Mouse (Mus musculus) forebrain, postnatal 0 days (tissue): ENCODE results near the gene Pan3. TPM values are rescaled to one million over a fixed set of nuclear protein-coding genes. Genes with fewer than 3 reads are reported as not detected.
"Not testable (repeated sequence)": the region's sequence is repeated elsewhere in the genome, so short reads cannot be mapped to it uniquely, and the experiment has no call there.

Experiments used
- ATAC-seq: fragments of 200-750 bp; cut with Nextera tagmentation; 2 replicates; pipeline ENCODE4 v1.8.0; 2017; ENCODE audit warnings: mild to moderate bottlenecking, moderate library complexity
- DNase-seq: peaks from one replicate; pipeline ENCODE4 v3.0.0-alpha.2; 2015
- H3K27ac ChIP-seq: fragments of 300-500 bp; sonication (generic); 2 replicates; pipeline ENCODE4 v1.5.1; 2014; ENCODE audit warnings: low read depth, mild to moderate bottlenecking, antibody characterized with exemption, low read length, moderate library complexity, mixed read lengths
- H3K27me3 ChIP-seq: fragments of 300-500 bp; sonication (generic); 2 replicates; pipeline ENCODE4 v1.6.1; 2014; ENCODE audit warnings: mild to moderate bottlenecking, low read length, mixed read lengths; ENCODE audit not compliant: insufficient read depth
- H3K36me3 ChIP-seq: fragments of 300-500 bp; sonication (generic); 2 replicates; pipeline ENCODE4 v1.6.1; 2014; ENCODE audit warnings: mild to moderate bottlenecking, moderate library complexity; ENCODE audit not compliant: insufficient read depth
- H3K4me1 ChIP-seq: fragments of 300-500 bp; sonication (generic); 2 replicates; pipeline ENCODE4 v1.6.1; 2014; ENCODE audit warnings: antibody characterized with exemption; ENCODE audit not compliant: insufficient read depth
- H3K4me2 ChIP-seq: fragments of 300-500 bp; sonication (generic); 2 replicates; pipeline ENCODE4 v1.6.1; 2014; ENCODE audit warnings: low read depth, mild to moderate bottlenecking, moderate library complexity
- H3K4me3 ChIP-seq: fragments of 300-500 bp; sonication (generic); 2 replicates; pipeline ENCODE4 v1.5.1; 2014; ENCODE audit warnings: low read depth, low read length, mixed read lengths
- H3K9ac ChIP-seq: fragments of 300-500 bp; sonication (generic); 2 replicates; pipeline ENCODE4 v1.6.1; 2014; ENCODE audit warnings: mild to moderate bottlenecking
- H3K9me3 ChIP-seq: fragments of 300-500 bp; sonication (generic); 2 replicates; pipeline ENCODE4 v1.6.1; 2016; ENCODE audit warnings: low read length
- CTCF ChIP-seq: sonication (generic); IDR thresholded peaks from 2 replicates; pipeline ENCODE4 v1.5.1; 2016; ENCODE audit warnings: antibody characterized with exemption, control low read depth, low read depth
- WGBS: fragments of 180-500 bp; shearing (Covaris S2); extraction: QIAGEN DNeasy Blood & Tissue Kit; methylation state at CpG from one replicate; pipeline ENCODE4 v1.1.7; 2014; 5-methylcytosine and 5-hydroxymethylcytosine counted together
- polyA plus RNA-seq: library from polyadenylated mRNA; unstranded; fragments of >200 nt; fragmentation: Nextera tagmentation; extraction: Ambion mirVana; gene quantifications from 2 replicates; pipeline ENCODE4 v1.2.1, GENCODE M21; 2015
- total RNA-seq: library from RNA; depleted of rRNA; stranded (reverse); fragments of >200 nt; gene quantifications from 2 replicates; pipeline ENCODE4 v1.2.3, GENCODE M21; 2014

Pan3 gene
- total and polyA plus RNA-seq, 2 experiments from 2014 or later, result 52.6 to 68.0 TPM

GRCm38 (mm10) chr5:147549016-147549755, 119.2 kb downstream of the Pan3 start:
- no peaks in the 10 kb centered on the region for H3K4me1 ChIP-seq
- peaks cover 36% of the 10 kb centered on the region for H3K36me3 ChIP-seq

DNA sequence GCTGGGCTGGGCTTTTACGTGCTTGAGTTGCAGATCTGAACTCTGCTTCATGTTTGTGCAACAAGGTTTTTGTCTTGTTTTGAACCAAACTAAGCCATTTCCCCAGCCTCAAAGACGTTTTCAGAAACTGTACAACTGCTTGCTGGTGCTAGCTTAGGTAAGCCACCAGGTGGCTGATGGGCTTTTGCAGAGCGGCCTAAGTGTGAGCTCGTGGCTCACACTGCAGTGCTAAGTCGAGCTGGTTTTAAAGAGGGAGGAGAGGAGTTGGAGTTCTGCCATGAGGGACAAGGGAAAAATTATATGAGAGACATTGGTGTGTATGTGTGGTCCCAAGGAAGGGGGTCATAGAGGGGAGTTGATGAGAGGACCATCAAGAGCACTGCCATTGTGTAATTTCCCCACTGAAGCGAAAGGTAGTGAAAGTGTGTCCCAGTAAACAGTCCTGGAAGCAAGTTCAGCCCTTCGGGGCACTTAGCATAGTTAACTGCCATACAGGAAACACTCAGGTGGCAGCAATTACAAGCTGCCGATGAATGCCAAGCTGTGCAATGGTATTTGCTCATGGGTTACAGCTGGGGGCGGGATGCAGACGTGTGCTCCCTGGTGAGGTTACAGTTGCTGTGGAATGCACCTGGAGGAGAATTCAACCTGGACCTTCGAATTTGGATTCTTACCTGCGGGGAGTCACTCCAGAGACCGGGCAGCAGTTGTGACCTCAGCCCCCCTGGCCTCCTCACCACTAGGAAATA, 122.1 kb downstream of the Pan3 start:
- Histone ChIP-seq H3K9ac (no peak overlapping the region), H3K27me3 (no peaks in the 10 kb centered on the region), H3K27ac (no peak overlapping the region), H3K36me3 (peaks cover 27% of the 10 kb centered on the region), H3K9me3 (no peaks in the 10 kb centered on the region), H3K4me1 (no peaks in the 10 kb centered on the region), H3K4me2 (no peak overlapping the region), H3K4me3 (no peak overlapping the region)
- DNase-seq, result no peak
- no peak for ATAC-seq
- 0 out of 2 replicates have a peak, but pooled peaks have one; percentile 21 for TF ChIP-seq CTCF
- 84% methylated on average over 13 of the region's 13 CpGs for WGBS

More at GRCm38 (mm10) chr5:147549016-147549755, 119.2 kb downstream of the Pan3 start:
- Histone ChIP-seq H3K9me3 (no peaks in the 10 kb centered on the region), H3K27me3 (no peaks in the 10 kb centered on the region), H3K4me3 (no peak overlapping the region), H3K27ac (no peak overlapping the region), H3K4me2 (no peak overlapping the region), H3K9ac (no peak overlapping the region)
- TF ChIP-seq CTCF, result no peak
- WGBS, result 85% methylated on average over 12 of the region's 12 CpGs
- no peak for DNase-seq
- no peak for ATAC-seq

- not testable (repeated sequence) for H3K27ac ChIP-seq, H3K36me3 ChIP-seq, H3K27me3 ChIP-seq, H3K9me3 ChIP-seq, H3K4me1 ChIP-seq, H3K4me3 ChIP-seq, H3K9ac ChIP-seq, DNase-seq, ATAC-seq, H3K4me2 ChIP-seq
- WGBS, result 64% methylated on average over 5 of the region's 6 CpGs
Measured at GRCm38 (mm10) chr5:147557641-147558040, 127.7 kb downstream of the Pan3 start.

GRCm38 (mm10) chr5:147563511-147564139, 133.7 kb downstream of the Pan3 start:
- Histone ChIP-seq H3K27me3 (no peaks in the 10 kb centered on the region), H3K4me1 (no peaks in the 10 kb centered on the region), H3K27ac (no peak overlapping the region), H3K9ac (no peak overlapping the region), H3K4me3 (no peak overlapping the region), H3K9me3 (no peaks in the 10 kb centered on the region), H3K36me3 (no peaks in the 10 kb centered on the region), H3K4me2 (no peak overlapping the region; the same call in 1 of the 2 replicates)
- 38% methylated on average over 18 of the region's 18 CpGs for WGBS
- DNase-seq, result no peak
- ATAC-seq, result no peak
- TF ChIP-seq CTCF, result no peak

DNA sequence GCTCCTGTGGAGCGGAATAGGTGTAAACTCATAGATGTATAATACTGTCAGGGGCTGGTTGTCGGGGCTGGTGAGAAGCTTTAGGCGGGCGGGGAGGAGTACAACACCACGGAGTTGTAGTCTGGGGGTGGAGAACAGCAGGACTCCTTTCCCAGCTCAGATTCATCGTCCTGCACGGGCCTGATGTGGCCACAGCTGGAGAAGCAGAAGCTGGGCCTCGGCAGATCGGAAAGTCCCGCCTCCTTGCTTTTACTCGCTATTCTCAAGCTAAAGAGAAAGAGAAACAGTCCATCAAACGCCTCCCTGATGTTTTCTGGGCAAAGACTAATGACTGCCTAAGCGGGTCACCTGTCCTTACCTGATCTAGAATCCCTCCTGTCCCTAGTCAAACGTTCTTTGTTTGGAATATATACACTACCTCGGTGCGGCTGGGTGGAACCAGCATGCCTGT, 134.2 kb downstream of the Pan3 start:
- no peak for DNase-seq
- no peak overlapping the region for H3K9ac ChIP-seq
- H3K4me1 ChIP-seq, result no peaks in the 10 kb centered on the region
- WGBS, result 25% methylated on average over 16 of the region's 16 CpGs
- no peak overlapping the region for H3K27ac ChIP-seq
- H3K27me3 ChIP-seq, result no peaks in the 10 kb centered on the region
- H3K4me3 ChIP-seq, result no peak overlapping the region
- ATAC-seq, result no peak
- H3K4me2 ChIP-seq, result peak overlapping the region; percentile 5; the same call in 1 of the 2 replicates
- H3K9me3 ChIP-seq, result no peaks in the 10 kb centered on the region
- no peaks in the 10 kb centered on the region for H3K36me3 ChIP-seq
- TF ChIP-seq CTCF, result no peak

DNA sequence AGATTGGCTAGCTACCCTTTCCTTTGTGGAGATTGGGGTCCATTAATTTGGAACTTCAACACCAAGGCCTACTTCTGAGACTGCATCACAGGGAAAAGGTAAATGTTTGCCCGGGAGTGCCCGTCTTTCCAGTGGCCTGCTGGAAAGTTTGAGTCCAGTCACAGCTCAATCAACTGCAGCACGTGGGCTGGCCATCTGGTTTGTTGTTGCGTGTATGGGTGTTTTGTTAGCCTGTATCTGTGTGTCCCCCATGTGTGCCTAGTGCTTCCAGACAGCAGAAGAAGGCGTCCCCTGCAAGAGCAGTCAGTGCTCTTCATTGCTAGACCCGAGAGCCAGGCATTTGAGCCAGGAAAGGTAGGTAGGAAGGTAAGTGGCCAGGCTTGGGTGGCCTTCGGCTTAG, 135.5 kb downstream of the Pan3 start:
- H3K4me3 ChIP-seq, result no peak overlapping the region
- H3K9ac ChIP-seq, result no peak overlapping the region
- no peak for TF ChIP-seq CTCF
- H3K27ac ChIP-seq, result no peak overlapping the region
- H3K36me3 ChIP-seq, result no peaks in the 10 kb centered on the region
- no peak for DNase-seq
- H3K4me2 ChIP-seq, result no peak overlapping the region
- WGBS, result 83% methylated on average over 7 of the region's 7 CpGs
- no peaks in the 10 kb centered on the region for H3K27me3 ChIP-seq
- ATAC-seq, result no peak
- no peaks in the 10 kb centered on the region for H3K9me3 ChIP-seq
- H3K4me1 ChIP-seq, result no peaks in the 10 kb centered on the region

- no peak for TF ChIP-seq CTCF
- H3K9me3 ChIP-seq, result no peaks in the 10 kb centered on the region
- WGBS, result 71% methylated on average over 7 of the region's 7 CpGs
Measured at GRCm38 (mm10) chr5:147566335-147566734, 136.4 kb downstream of the Pan3 start.

More at GRCm38 (mm10) chr5:147566335-147566734, 136.4 kb downstream of the Pan3 start:
- Histone ChIP-seq H3K4me3 (no peak overlapping the region), H3K9ac (no peak overlapping the region), H3K4me2 (no peak overlapping the region), H3K27me3 (no peaks in the 10 kb centered on the region), H3K36me3 (no peaks in the 10 kb centered on the region), H3K27ac (no peak overlapping the region), H3K4me1 (no peaks in the 10 kb centered on the region)
- ATAC-seq (no peak), DNase-seq (no peak)
